Mouse (Mus musculus) stomach, embryonic 14.5 days (tissue): ENCODE data around the gene Aamdc. TPM values are rescaled to one million over a fixed set of nuclear protein-coding genes. Genes with fewer than 3 reads are reported as not detected.

ENCODE experiments used
- ATAC-seq: fragments of 200-750 bp; cut with Nextera tagmentation; 2 replicates; pipeline ENCODE4 v1.8.0; 2017; ENCODE audit warnings: low read depth, moderate TSS enrichment; ENCODE audit not compliant: insufficient number of reproducible peaks, insufficient read depth, low FRiP score
- H3K27ac ChIP-seq: fragments of 300-500 bp; sonication (generic); 2 replicates; pipeline ENCODE4 v1.5.1; 2014; ENCODE audit warnings: mild to moderate bottlenecking, low read length, moderate library complexity, mixed read lengths
- H3K27me3 ChIP-seq: fragments of 300-500 bp; sonication (generic); 2 replicates; pipeline ENCODE4 v1.6.1; 2014; ENCODE audit warnings: low read length, control low read depth, mixed read lengths; ENCODE audit not compliant: control insufficient read depth, insufficient read depth
- H3K36me3 ChIP-seq: fragments of 300-500 bp; sonication (generic); 2 replicates; pipeline ENCODE4 v1.6.1; 2014; ENCODE audit warnings: mild to moderate bottlenecking, control low read depth, low read length, moderate library complexity, mixed read lengths; ENCODE audit not compliant: control insufficient read depth, insufficient read depth
- H3K4me1 ChIP-seq: fragments of 300-500 bp; sonication (generic); 2 replicates; pipeline ENCODE4 v1.6.1; 2014; ENCODE audit warnings: low read length, control low read depth, mixed read lengths; ENCODE audit not compliant: control insufficient read depth, insufficient read depth
- H3K4me2 ChIP-seq: fragments of 300-500 bp; sonication (generic); replicated peaks from 2 replicates; pipeline ENCODE4 v1.6.1; 2014; ENCODE audit warnings: low read depth, low read length, control low read depth
- H3K4me3 ChIP-seq: fragments of 300-500 bp; sonication (generic); 2 replicates; pipeline ENCODE4 v1.5.1; 2014; ENCODE audit warnings: low read depth, low read length, control low read depth
- H3K9ac ChIP-seq: fragments of 300-500 bp; sonication (generic); replicated peaks from 2 replicates; pipeline ENCODE4 v1.6.1; 2014; ENCODE audit warnings: low read depth, mild to moderate bottlenecking, control low read depth, low read length, moderate library complexity, mixed read lengths
- H3K9me3 ChIP-seq: fragments of 300-500 bp; sonication (generic); 2 replicates; pipeline ENCODE4 v1.6.1; 2016; ENCODE audit warnings: low read depth, low read length, control low read depth; ENCODE audit not compliant: control insufficient read depth
- WGBS: fragments of 180-500 bp; shearing (Covaris S2); extraction: QIAGEN DNeasy Blood & Tissue Kit; methylation state at CpG from one replicate; pipeline ENCODE4 v1.1.7; 2014; 5-methylcytosine and 5-hydroxymethylcytosine counted together
- polyA plus RNA-seq: library from polyadenylated mRNA; unstranded; fragments of >200 nt; fragmentation: Nextera tagmentation; extraction: Ambion mirVana; gene quantifications from 2 replicates; pipeline ENCODE4 v1.2.1, GENCODE M21; 2014

The Aamdc gene
- polyA plus RNA-seq, 1 experiment from 2014 or later, result 62.4 TPM

GRCm38 (mm10) chr7:97590488-97590887 is 11.2 kb upstream of the Aamdc start:
- WGBS, result 9% methylated on average over 3 of the region's 3 CpGs
- no peak overlapping the region for H3K4me3 ChIP-seq
- peaks cover 25% of the 10 kb centered on the region for H3K4me1 ChIP-seq
- no peaks in the 10 kb centered on the region for H3K9me3 ChIP-seq
- no peak for ATAC-seq
- no peak overlapping the region for H3K4me2 ChIP-seq
- H3K27ac ChIP-seq, result no peak overlapping the region
- H3K27me3 ChIP-seq, result no peaks in the 10 kb centered on the region
- H3K9ac ChIP-seq, result no peak overlapping the region
- H3K36me3 ChIP-seq, result no peaks in the 10 kb centered on the region

- no peaks in the 10 kb centered on the region for H3K9me3 ChIP-seq
- H3K27me3 ChIP-seq, result no peaks in the 10 kb centered on the region
- no peak overlapping the region for H3K27ac ChIP-seq
- H3K9ac ChIP-seq, result no peak overlapping the region
- 80% methylated on average over 5 of the region's 5 CpGs for WGBS
- H3K36me3 ChIP-seq, result no peaks in the 10 kb centered on the region
- H3K4me3 ChIP-seq, result no peak overlapping the region
- H3K4me1 ChIP-seq, result peaks cover 25% of the 10 kb centered on the region
- no peak for ATAC-seq
- H3K4me2 ChIP-seq, result no peak overlapping the region
These were observed 9.2 kb upstream of the Aamdc start for GRCm38 (mm10) chr7:97588506-97588905.

GRCm38 (mm10) chr7:97580843-97581214 is 1.5 kb upstream of the Aamdc start:
- H3K36me3 ChIP-seq, result no peaks in the 10 kb centered on the region
- H3K9ac ChIP-seq, result peak overlapping the region; percentile 99
- H3K27ac ChIP-seq, result peak overlapping the region; percentile 99
- peak; percentile 49 for ATAC-seq
- H3K4me1 ChIP-seq, result peaks cover 11% of the 10 kb centered on the region; the same call in 1 of the 2 replicates
- WGBS, result 1% methylated on average over 11 of the region's 11 CpGs
- no peaks in the 10 kb centered on the region for H3K27me3 ChIP-seq
- peak overlapping the region; percentile 100 for H3K4me3 ChIP-seq
- peak overlapping the region; percentile 73 for H3K4me2 ChIP-seq
- no peaks in the 10 kb centered on the region for H3K9me3 ChIP-seq

GRCm38 (mm10) chr7:97579976-97580842 is 912 bp upstream of the Aamdc start:
- H3K9ac ChIP-seq, result peak overlapping the region; percentile 99
- peak overlapping the region; percentile 99 for H3K27ac ChIP-seq
- H3K36me3 ChIP-seq, result no peaks in the 10 kb centered on the region; the same call in 1 of the 2 replicates
- WGBS, result under 1% methylated on average over 63 of the region's 65 CpGs
- peak overlapping the region; percentile 100 for H3K4me3 ChIP-seq
- ATAC-seq, result peak; percentile 53
- H3K4me2 ChIP-seq, result peak overlapping the region; percentile 73
- H3K27me3 ChIP-seq, result no peaks in the 10 kb centered on the region
- H3K4me1 ChIP-seq, result peaks cover 11% of the 10 kb centered on the region; the same call in 1 of the 2 replicates
- no peaks in the 10 kb centered on the region for H3K9me3 ChIP-seq

- Histone ChIP-seq H3K4me2 (peak overlapping the region; percentile 72), H3K9ac (peak overlapping the region; percentile 78), H3K27ac (peak overlapping the region; percentile 17; the same call in 1 of the 2 replicates), H3K9me3 (no peaks in the 10 kb centered on the region), H3K36me3 (no peaks in the 10 kb centered on the region; the same call in 1 of the 2 replicates), H3K4me1 (peaks cover 11% of the 10 kb centered on the region; the same call in 1 of the 2 replicates), H3K27me3 (no peaks in the 10 kb centered on the region), H3K4me3 (peak overlapping the region; percentile 100)
- ATAC-seq, result no peak
- WGBS, result 23% methylated on average over 8 of the region's 8 CpGs
These were observed 783 bp downstream of the Aamdc start for GRCm38 (mm10) chr7:97578361-97579066.

- 84% methylated on average over 1 of the region's 1 CpGs for WGBS
- ATAC-seq, result no peak
These were observed 8.9 kb downstream of the Aamdc start for GRCm38 (mm10) chr7:97570389-97570788.

GRCm38 (mm10) chr7:97569372-97569771 is 9.9 kb downstream of the Aamdc start:
- Histone ChIP-seq H3K27me3 (no peaks in the 10 kb centered on the region), H3K27ac (no peak overlapping the region), H3K36me3 (no peaks in the 10 kb centered on the region), H3K4me1 (no peaks in the 10 kb centered on the region), H3K9me3 (no peaks in the 10 kb centered on the region), H3K9ac (no peak overlapping the region), H3K4me3 (no peak overlapping the region), H3K4me2 (no peak overlapping the region)
- WGBS, result 77% methylated on average over 4 of the region's 4 CpGs
- ATAC-seq, result no peak

More at GRCm38 (mm10) chr7:97570389-97570788, 8.9 kb downstream of the Aamdc start:
- Histone ChIP-seq H3K27me3 (no peaks in the 10 kb centered on the region), H3K9me3 (no peaks in the 10 kb centered on the region), H3K4me2 (no peak overlapping the region), H3K27ac (no peak overlapping the region), H3K9ac (no peak overlapping the region), H3K4me3 (no peak overlapping the region), H3K36me3 (no peaks in the 10 kb centered on the region; the same call in 1 of the 2 replicates), H3K4me1 (no peaks in the 10 kb centered on the region)

GRCm38 (mm10) chr7:97563576-97563975 is 15.7 kb downstream of the Aamdc start:
- WGBS, result 86% methylated on average over 2 of the region's 2 CpGs
- no peaks in the 10 kb centered on the region for H3K9me3 ChIP-seq
- no peak for ATAC-seq
- no peaks in the 10 kb centered on the region for H3K4me1 ChIP-seq
- no peaks in the 10 kb centered on the region for H3K36me3 ChIP-seq
- no peaks in the 10 kb centered on the region for H3K27me3 ChIP-seq
- H3K4me2 ChIP-seq, result no peak overlapping the region
- H3K27ac ChIP-seq, result no peak overlapping the region
- H3K4me3 ChIP-seq, result no peak overlapping the region
- no peak overlapping the region for H3K9ac ChIP-seq
